Mouse (Mus musculus): ENCODE measurements around the gene Kcnc1. TPM values are rescaled to one million over a fixed set of nuclear protein-coding genes. Genes with fewer than 3 reads are reported as not detected.

Kcnc1 gene
- polyA plus RNA-seq, 1 experiment from 2014 or later: 0.06 TPM

DNA sequence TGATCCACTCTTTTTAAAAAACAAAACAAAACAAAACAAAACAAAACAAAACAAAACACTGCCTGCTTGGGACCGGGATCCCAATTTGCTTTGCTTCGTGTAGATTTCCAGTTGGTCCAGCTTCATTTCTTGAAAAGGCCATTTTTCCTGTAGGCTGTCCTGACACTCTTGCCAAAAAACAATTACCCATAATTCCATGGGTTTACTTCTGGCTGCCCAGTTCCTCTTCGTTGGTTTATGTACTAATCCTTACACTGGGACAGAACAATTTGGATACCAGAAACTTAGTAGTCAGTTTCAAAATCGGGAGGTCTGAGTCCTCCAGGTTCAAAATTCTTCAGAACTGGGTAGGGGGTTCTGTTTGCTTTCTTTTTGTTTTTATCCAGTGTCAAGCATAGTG lies 6.1 kb upstream of the Kcnc1 start:
- Histone ChIP-seq H3K27me3 (ENCODE audit: control insufficient read depth, insufficient read depth, low read depth, low read length) (peaks cover 15% of the 10 kb centered on the region), H3K9me3 (replicated peaks; ENCODE audit: control insufficient read depth, low read length) (no peaks in the 10 kb centered on the region), H3K4me1 (ENCODE audit: control insufficient read depth, low read depth, low read length) (no peaks in the 10 kb centered on the region), H3K9ac (ENCODE audit: low read depth, low read length) (no peak overlapping the region), H3K4me3 (ENCODE audit: low read depth, low read length) (no peak overlapping the region), H3K27ac (ENCODE audit: low read length) (no peak overlapping the region), H3K4me2 (ENCODE audit: low read depth, low read length) (no peak overlapping the region), H3K36me3 (ENCODE audit: control insufficient read depth, insufficient read depth) (no peaks in the 10 kb centered on the region)
- no peak for ATAC-seq (ENCODE audit: low read depth)
- WGBS (ENCODE audit: insufficient replicate concordance): 45% methylated on average over 4 of the region's 4 CpGs

DNA sequence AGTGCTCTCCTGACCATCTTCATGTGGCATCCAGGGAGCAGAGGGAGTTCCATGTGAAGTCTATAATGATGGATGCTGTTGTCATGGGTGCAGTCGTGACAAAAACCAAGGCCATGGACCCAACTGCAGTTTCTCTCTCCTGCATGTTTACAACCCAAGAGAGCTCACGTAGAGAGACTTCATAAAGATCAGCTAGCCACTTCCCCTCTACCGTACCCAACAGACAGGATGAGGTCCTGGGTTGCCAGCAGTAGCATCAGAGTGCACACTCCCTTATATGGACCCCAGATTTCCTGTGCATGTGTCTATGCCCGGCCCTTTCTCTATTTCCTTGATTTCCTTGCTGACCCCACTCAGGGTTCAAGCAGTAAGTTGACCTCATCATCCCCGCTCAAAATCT lies 4.6 kb upstream of the Kcnc1 start:
- H3K9me3 ChIP-seq (replicated peaks; ENCODE audit: control insufficient read depth, low read length): no peaks in the 10 kb centered on the region
- H3K4me1 ChIP-seq (ENCODE audit: control insufficient read depth, low read depth, low read length): no peaks in the 10 kb centered on the region; the same call in 1 of the 2 replicates
- WGBS (ENCODE audit: insufficient replicate concordance): 17% methylated on average over 5 of the region's 5 CpGs
- no peak overlapping the region for H3K27ac ChIP-seq (ENCODE audit: low read length)
- H3K9ac ChIP-seq (ENCODE audit: low read depth, low read length): no peak overlapping the region
- ATAC-seq (ENCODE audit: low read depth): no peak
- H3K4me2 ChIP-seq (ENCODE audit: low read depth, low read length): no peak overlapping the region
- peaks cover 30% of the 10 kb centered on the region for H3K27me3 ChIP-seq (ENCODE audit: control insufficient read depth, insufficient read depth, low read depth, low read length)
- H3K4me3 ChIP-seq (ENCODE audit: low read depth, low read length): no peak overlapping the region
- H3K36me3 ChIP-seq (ENCODE audit: control insufficient read depth, insufficient read depth): no peaks in the 10 kb centered on the region

DNA sequence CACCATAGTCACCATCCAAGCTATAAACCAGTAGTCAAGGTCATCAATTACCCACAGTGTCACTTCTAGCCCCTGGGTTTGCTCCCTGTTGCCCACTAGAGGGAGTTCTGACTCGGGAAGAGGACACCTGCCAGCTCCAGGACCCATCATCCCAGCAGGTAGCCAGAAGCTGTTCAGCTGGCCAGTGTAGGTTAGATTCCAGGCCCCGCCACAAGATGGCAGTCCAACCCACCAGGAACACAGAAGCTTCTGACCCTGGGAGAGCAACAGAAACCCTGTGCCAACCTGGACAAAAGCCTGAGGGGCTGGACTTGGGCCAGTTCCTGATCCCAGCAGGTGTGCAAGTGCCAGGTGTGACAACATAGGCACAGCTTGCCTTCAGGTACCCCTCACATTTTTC lies 3.2 kb upstream of the Kcnc1 start:
- Histone ChIP-seq H3K27me3 (ENCODE audit: control insufficient read depth, insufficient read depth, low read depth, low read length) (peaks cover 44% of the 10 kb centered on the region), H3K27ac (ENCODE audit: low read length) (no peak overlapping the region), H3K9me3 (replicated peaks; ENCODE audit: control insufficient read depth, low read length) (no peaks in the 10 kb centered on the region), H3K36me3 (ENCODE audit: control insufficient read depth, insufficient read depth) (no peaks in the 10 kb centered on the region), H3K4me3 (ENCODE audit: low read depth, low read length) (no peak overlapping the region), H3K4me2 (ENCODE audit: low read depth, low read length) (no peak overlapping the region), H3K9ac (ENCODE audit: low read depth, low read length) (no peak overlapping the region), H3K4me1 (ENCODE audit: control insufficient read depth, low read depth, low read length) (no peaks in the 10 kb centered on the region; the same call in 1 of the 2 replicates)
- no peak for ATAC-seq (ENCODE audit: low read depth)
- WGBS (ENCODE audit: insufficient replicate concordance): 2% methylated on average over 2 of the region's 2 CpGs

DNA sequence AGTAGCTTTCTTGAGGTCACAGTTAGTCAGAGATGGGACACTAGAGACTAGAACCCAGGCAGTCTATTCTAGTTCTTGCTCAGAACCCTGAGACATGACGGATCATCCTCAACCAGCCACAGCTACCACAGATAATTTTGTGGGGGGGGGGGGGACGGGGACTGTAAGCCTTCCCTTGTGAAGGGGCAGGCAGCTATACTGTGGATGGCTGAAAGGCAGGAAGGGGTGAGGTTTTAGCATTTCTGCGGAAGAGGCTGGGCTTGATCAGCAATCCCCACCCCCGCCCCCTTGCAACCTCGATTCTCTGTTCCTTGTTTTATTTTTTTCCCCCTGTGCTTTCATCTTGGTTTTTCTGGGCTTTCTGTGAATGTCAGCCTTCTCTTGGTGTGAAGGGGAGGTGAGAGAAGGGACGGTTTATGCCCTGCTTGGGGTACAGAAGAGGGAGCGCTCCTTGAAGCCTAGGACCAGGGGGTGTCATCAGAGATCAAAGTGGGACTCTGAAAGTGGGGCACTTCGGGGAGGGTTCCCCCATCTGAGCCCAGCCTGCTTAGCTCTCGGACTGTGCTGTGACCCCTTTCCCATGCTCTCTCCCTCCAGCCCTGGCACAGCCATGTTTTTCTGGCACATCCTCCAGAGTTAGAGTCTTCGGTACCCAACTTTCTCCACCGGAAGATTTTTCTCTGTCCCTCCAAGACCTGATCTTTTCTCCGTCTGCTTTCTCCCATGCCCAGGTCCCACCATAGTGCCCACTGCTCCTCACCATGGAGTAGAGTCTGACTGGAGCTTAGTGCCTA lies 2.4 kb upstream of the Kcnc1 start:
- Histone ChIP-seq H3K4me2 (ENCODE audit: low read depth, low read length) (no peak overlapping the region), H3K4me1 (ENCODE audit: control insufficient read depth, low read depth, low read length) (no peaks in the 10 kb centered on the region; the same call in 1 of the 2 replicates), H3K27me3 (ENCODE audit: control insufficient read depth, insufficient read depth, low read depth, low read length) (peaks cover 52% of the 10 kb centered on the region), H3K9ac (ENCODE audit: low read depth, low read length) (no peak overlapping the region), H3K4me3 (ENCODE audit: low read depth, low read length) (no peak overlapping the region), H3K36me3 (ENCODE audit: control insufficient read depth, insufficient read depth) (no peaks in the 10 kb centered on the region), H3K27ac (ENCODE audit: low read length) (no peak overlapping the region), H3K9me3 (replicated peaks; ENCODE audit: control insufficient read depth, low read length) (no peaks in the 10 kb centered on the region)
- no peak for ATAC-seq (ENCODE audit: low read depth)
- WGBS (ENCODE audit: insufficient replicate concordance): 15% methylated on average over 12 of the region's 12 CpGs

DNA sequence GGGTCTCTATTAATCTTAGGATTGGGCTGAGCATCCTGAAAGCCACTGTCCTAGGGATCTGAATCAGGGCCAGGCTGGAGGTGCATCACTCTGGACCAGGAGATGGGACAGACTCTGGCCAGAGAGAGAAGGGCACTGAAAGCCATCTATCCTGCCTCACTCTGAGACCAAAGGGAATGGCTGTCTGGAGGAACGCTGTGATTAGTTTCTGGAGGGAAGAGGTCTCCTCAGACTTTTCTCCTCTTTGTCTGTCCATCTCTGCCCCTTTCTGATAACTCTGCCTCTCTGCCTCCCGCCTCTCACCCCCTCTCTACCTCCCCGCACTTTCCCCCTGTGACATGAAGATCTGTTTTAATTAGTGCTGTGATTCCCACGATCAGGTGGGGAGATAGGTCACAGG lies 1.4 kb upstream of the Kcnc1 start:
- Histone ChIP-seq H3K36me3 (ENCODE audit: control insufficient read depth, insufficient read depth) (no peaks in the 10 kb centered on the region), H3K27ac (ENCODE audit: low read length) (no peak overlapping the region), H3K4me2 (ENCODE audit: low read depth, low read length) (no peak overlapping the region), H3K4me1 (ENCODE audit: control insufficient read depth, low read depth, low read length) (no peaks in the 10 kb centered on the region; the same call in 1 of the 2 replicates), H3K9ac (ENCODE audit: low read depth, low read length) (no peak overlapping the region), H3K4me3 (ENCODE audit: low read depth, low read length) (no peak overlapping the region), H3K9me3 (replicated peaks; ENCODE audit: control insufficient read depth, low read length) (no peaks in the 10 kb centered on the region), H3K27me3 (ENCODE audit: control insufficient read depth, insufficient read depth, low read depth, low read length) (peaks cover 56% of the 10 kb centered on the region)
- ATAC-seq (ENCODE audit: low read depth): no peak
- WGBS (ENCODE audit: insufficient replicate concordance): 33% methylated on average over 4 of the region's 4 CpGs

DNA sequence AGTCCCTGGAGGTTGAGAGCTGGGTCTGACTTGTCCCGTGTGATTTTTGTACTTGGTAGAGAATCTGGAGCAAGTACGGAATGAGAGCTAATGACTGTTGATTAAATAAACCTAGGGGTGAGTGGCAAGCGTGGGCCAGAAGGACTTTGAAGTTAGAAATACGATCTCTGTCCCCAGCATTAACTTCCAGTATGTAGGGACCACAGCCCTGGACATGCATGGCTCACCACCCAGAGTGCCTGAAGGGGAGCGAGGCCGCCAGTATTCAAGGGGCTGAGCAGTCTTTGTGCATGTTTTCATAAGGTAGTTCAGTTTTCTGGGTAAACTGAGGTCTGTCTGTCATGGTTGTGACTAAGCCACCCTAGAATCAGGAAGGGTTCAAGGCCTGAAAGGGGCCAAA lies 726 bp upstream of the Kcnc1 start:
- Histone ChIP-seq H3K4me1 (ENCODE audit: control insufficient read depth, low read depth, low read length) (no peaks in the 10 kb centered on the region; the same call in 1 of the 2 replicates), H3K9me3 (replicated peaks; ENCODE audit: control insufficient read depth, low read length) (no peaks in the 10 kb centered on the region), H3K27ac (ENCODE audit: low read length) (no peak overlapping the region), H3K4me2 (ENCODE audit: low read depth, low read length) (no peak overlapping the region), H3K27me3 (ENCODE audit: control insufficient read depth, insufficient read depth, low read depth, low read length) (peaks cover 56% of the 10 kb centered on the region), H3K36me3 (ENCODE audit: control insufficient read depth, insufficient read depth) (no peaks in the 10 kb centered on the region), H3K9ac (ENCODE audit: low read depth, low read length) (no peak overlapping the region), H3K4me3 (ENCODE audit: low read depth, low read length) (no peak overlapping the region)
- 35% methylated on average over 6 of the region's 6 CpGs for WGBS (ENCODE audit: insufficient replicate concordance)
- no peak for ATAC-seq (ENCODE audit: low read depth)

DNA sequence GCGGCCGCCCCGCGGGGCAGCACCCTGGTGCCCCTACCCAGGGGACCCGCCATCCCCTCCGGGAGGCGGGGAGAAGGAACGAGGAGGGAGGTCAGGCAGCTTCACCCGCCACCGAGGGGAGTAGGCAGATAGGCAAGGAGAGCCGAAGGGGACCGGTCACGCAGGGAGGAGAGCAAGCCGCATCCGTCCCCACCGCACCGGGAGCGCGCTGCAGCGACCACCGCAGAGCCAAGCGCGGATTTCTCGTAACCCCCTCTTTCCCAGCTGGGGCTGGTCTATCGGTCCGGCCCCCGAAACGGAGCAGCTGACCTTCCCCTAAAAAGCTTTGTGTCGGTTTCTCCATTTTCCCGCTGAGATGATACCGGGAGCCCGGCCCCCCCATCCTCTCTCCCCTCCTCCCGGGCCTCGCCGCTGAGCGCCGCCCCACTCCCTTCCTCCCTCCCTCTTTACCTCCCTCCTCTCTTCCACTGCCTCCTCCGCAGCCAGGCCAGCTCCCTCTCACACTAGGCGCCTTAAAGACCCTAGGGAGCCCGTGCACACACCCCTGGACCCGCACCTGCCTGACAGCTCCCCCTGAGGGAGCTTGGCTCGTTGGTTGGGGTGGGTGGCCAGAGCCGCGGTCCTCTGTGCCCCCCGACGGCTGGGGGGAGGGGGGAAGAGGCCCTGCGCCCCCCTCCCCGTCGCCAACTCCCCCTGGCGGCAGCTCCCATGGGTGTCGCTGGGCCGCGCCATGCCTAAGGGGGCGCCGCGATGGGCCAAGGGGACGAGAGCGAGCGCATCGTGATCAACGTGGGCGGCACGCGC lies 833 bp downstream of the Kcnc1 start:
- Histone ChIP-seq H3K9ac (ENCODE audit: low read depth, low read length) (no peak overlapping the region), H3K9me3 (replicated peaks; ENCODE audit: control insufficient read depth, low read length) (no peaks in the 10 kb centered on the region), H3K27me3 (ENCODE audit: control insufficient read depth, insufficient read depth, low read depth, low read length) (peaks cover 56% of the 10 kb centered on the region), H3K27ac (ENCODE audit: low read length) (no peak overlapping the region), H3K4me2 (ENCODE audit: low read depth, low read length) (no peak overlapping the region), H3K4me1 (ENCODE audit: control insufficient read depth, low read depth, low read length) (no peaks in the 10 kb centered on the region; the same call in 1 of the 2 replicates), H3K4me3 (ENCODE audit: low read depth, low read length) (no peak overlapping the region), H3K36me3 (ENCODE audit: control insufficient read depth, insufficient read depth) (no peaks in the 10 kb centered on the region)
- 2% methylated on average over 61 of the region's 64 CpGs for WGBS (ENCODE audit: insufficient replicate concordance)
- no peak for ATAC-seq (ENCODE audit: low read depth)

DNA sequence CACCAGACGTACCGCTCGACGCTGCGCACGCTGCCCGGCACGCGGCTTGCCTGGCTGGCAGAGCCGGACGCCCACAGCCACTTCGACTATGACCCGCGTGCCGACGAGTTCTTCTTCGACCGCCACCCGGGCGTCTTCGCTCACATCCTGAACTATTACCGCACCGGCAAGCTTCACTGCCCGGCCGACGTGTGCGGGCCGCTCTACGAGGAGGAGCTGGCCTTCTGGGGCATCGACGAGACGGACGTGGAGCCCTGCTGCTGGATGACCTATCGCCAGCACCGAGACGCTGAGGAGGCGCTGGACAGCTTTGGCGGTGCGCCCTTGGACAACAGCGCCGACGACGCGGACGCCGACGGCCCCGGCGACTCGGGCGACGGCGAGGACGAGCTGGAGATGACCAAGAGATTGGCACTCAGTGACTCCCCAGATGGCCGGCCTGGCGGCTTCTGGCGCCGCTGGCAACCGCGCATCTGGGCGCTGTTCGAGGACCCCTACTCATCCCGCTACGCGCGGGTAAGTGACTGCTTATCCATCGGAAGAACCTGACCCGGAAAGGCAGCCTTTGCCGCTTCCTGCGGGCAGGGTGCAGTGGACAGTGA lies 1.5 kb downstream of the Kcnc1 start:
- Histone ChIP-seq H3K27me3 (ENCODE audit: control insufficient read depth, insufficient read depth, low read depth, low read length) (peaks cover 56% of the 10 kb centered on the region), H3K4me2 (ENCODE audit: low read depth, low read length) (no peak overlapping the region), H3K9ac (ENCODE audit: low read depth, low read length) (no peak overlapping the region), H3K4me1 (ENCODE audit: control insufficient read depth, low read depth, low read length) (no peaks in the 10 kb centered on the region; the same call in 1 of the 2 replicates), H3K4me3 (ENCODE audit: low read depth, low read length) (no peak overlapping the region), H3K9me3 (replicated peaks; ENCODE audit: control insufficient read depth, low read length) (no peaks in the 10 kb centered on the region), H3K36me3 (ENCODE audit: control insufficient read depth, insufficient read depth) (no peaks in the 10 kb centered on the region), H3K27ac (ENCODE audit: low read length) (no peak overlapping the region)
- 11% methylated on average over 70 of the region's 70 CpGs for WGBS (ENCODE audit: insufficient replicate concordance)
- no peak for ATAC-seq (ENCODE audit: low read depth)

Measured in liver, embryonic 16.5 days (tissue).